Mouse (Mus musculus) heart, postnatal 14 days (tissue): ENCODE results near the gene Auts2. TPM values are rescaled to one million over a fixed set of nuclear protein-coding genes. Genes with fewer than 3 reads are reported as not detected.

Source experiments
- DNase-seq, 2 experiments: peaks; one replicate each; pipeline ENCODE4 v3.0.0; 2021 to 2022
- intact Hi-C: fragments of 180-260 bp; cut with DNase I; formaldehyde crosslinking; loops from one replicate; pipeline ENCODE4 v1.15.1; 2025
- total RNA-seq, 2 experiments: library from RNA; stranded (reverse); gene quantifications; 2 replicates each; pipeline ENCODE4 v1.2.3; 2021

The Auts2 gene
- total RNA-seq, 2 experiments from 2014 or later: 43.1 to 47.3 TPM

DNA sequence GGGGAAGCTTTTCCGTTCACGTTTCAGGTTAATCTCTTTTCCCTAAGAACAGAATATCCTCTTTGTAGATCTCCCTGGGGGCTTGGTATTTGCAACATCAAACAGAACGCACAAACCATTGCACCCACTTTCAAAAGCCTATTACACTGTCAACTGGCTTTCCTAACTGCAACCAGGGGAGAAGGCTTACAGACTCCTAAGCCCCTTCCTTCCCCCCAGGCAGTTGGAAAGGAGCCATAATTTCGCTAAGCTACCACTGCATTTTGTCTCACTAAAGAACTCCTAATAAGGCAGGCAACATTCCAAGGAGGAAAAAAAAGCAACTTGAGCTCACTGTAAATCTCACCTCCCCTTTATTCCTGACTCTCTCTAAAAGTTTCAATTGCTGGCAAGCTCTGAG is 470.8 kb downstream of the Auts2 start:
- no peak for DNase-seq
- intact Hi-C loops: no loop called here

DNA sequence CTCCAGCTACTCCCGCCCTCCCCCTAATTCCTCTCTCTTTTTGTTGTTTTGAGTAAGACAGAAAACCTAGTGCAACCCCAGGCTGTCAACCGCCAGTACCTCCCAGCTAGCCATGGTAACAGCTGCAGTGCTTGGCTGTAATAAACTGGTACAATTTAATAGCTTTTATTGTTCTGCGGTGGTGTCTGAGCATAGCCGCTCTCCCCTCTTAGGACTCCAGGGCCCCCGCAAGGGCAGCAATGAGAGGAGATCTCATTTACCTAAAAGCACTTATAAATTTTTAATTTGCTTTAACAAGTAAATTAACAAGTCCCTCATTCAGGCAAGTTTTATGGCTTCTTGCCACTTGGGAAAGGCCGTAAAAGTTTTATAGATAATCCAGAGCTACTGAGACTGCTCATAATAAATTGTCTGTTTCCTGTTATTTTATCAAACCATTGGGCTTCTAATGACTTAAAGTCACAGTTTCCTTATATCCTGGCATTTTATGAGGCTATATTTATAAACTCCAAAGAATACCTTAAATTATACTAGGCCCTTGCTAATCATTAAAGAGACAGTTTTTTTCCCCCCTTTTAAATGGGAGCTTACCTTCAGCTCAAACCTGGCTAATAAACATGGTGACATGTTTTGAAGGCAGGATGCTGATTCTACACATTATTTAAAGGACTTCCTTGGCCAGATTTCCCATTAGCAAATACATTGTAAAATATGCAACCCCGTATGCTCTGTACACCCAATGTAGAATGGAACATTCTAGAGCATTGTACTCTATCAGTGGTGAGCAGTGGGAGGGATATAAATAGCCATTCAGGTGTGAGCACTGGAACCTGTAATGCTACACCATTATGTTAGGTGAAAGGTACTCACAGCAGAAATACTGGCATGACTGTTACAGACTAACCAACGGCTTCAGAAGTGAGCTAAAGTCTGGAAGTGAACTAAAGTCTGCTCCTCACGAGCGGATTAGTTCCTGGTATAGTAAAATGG is 475.1 kb downstream of the Auts2 start:
- DNase-seq: no peak

DNA sequence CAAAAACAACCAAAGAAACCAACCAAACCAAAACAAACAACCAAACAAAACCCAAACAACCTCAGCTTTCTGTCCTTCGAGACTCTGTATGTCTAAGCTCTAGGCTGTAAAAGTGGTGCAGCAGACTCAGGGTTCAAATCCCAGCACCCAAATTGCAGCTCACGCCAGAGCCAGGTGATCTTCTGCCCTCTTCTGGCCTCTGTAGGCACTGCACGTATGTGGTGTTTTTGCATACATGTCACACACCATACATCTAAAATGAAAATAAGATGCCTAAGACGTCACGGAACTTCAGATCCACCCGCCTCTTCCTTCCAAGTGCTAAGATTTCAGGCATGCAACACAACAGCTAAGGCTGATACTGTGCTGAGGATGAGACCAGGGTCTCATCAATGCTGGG is 483.0 kb downstream of the Auts2 start:
- intact Hi-C loops: no loop called here

More for the DNA sequence above, 475.1 kb downstream of the Auts2 start:
- intact Hi-C loops: no loop called here

DNA sequence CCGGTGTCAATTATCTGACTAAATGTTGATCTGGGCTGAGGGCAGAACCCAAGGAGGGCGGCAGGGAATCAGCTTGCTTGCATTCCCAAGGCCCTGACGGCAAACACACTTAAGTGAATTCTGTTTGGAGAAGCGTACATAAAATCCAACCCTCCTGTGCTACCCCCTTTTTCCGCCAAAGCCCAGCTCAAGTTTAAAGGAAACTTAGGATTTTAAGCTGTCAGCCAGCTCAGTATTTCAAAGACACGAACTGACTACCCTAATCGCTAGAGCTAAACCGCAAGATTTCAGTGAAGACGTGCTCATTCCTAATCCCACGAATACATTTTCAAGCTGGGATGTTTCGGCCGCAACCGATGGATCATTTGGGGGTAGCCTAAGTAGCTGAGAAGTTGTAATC is 490.5 kb downstream of the Auts2 start:
- intact Hi-C loops: no loop called here
- no peak for DNase-seq

More for the DNA sequence above, 483.0 kb downstream of the Auts2 start:
- no peak for DNase-seq

DNA sequence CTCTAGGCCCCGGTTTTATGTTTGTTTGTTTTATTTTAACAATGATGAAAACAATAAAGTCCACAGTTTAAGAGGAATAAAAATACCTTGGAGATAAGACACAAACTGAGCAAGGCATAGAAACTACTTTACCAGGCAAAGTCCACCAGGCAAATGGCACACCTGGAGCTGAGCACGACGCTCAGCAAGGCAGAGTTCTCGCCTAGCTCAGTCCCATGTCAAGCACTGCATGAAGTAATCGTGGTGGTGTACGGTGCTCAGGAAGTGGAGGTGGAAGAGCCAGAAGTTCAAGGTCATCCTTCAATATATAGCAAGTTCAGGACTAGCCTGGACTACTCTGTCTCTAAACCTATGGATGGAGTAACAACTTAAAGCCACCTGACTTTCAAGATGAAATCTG is 503.6 kb downstream of the Auts2 start:
- intact Hi-C loops: no loop called here
- DNase-seq: no peak

DNA sequence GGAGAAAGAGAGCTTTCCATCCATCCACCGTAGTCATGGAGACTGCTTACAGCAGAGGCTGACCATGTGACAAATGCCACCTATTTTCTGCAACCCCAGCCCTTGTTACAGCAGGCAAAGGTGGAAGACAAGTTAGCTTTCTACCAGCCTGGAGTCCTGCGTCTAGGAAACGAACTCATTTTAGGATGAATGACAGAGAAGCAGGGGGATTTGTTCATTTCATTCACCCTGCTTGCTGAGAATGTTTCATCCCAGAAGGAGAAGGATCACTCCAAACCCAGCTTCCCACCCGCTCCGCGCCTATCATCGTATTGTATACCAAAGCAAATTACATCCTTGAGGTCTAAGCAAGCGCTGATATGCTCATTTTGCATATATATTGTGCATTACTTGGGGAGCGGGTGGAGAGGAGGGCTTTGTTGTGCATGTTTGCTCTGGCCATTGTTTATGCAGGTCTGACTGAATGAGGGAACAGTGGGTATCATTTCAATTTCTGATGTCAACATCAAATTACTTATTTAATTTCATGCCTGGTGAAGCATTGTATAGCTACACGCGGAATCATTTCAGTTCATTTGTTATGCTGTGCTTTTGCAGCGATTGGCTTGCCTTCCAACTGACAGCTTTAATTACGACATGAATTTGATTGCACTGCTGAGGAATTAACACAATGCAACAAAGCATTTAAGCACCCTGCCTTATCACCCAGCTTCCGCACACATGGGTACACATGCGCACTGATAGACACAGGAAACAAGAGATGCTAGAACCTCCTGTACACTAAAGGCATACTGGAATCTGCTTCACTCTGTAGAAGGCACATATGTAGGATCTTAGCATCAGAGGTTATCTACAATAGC is 509.4 kb downstream of the Auts2 start:
- intact Hi-C loops: no loop called here
- DNase-seq: no peak

DNA sequence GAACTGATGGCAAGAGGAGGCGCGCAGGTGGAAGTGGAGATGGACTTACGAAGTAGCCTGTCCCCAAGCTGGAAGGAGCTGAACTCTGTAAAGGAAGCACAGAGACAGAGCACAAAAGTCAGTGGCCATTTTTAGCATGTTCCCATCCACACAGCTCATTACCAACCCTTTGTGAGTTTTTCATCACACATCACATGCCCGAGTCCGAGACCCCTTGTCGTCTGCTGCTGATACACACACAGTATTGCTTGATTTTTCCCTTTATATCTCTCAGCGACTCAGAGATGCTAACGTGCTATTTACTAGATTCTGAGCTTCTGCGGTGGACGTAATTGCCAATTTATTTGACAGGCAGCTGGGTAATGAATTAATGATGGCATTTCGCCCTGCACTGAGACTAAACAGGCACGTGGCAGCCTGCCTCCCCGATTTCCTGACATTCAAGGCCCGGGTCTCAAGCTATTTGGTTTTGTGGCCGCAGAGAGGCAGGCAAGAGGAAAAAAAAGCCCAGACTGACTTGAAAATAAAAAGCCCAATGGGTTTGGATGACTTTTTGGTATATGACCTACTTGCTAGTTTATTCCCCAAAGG is 512.1 kb downstream of the Auts2 start:
- DNase-seq: peak in 1 of 2 experiments; percentile 6

DNA sequence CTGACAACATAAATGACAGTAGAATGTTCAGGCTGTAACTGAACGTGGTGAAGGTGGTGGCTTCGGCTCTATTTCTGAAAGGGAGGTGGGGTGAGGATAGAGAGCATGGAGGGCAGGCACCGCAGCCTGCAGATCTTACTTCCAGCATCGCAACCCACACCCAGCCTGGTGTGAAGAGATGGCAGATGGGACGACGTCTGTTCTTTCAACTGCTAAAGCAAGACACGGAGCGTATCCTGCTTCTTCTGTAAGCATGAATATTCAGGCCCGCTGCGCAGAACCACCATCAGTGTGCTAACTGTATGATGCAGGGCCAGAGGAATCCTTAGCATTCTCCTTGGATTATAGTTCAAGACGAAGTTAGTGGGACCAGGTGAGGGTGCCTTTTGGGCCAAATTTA is 513.5 kb downstream of the Auts2 start:
- DNase-seq: no peak
- intact Hi-C loops: no loop called here

More for the DNA sequence above, 512.1 kb downstream of the Auts2 start:
- intact Hi-C loops: no loop called here

DNA sequence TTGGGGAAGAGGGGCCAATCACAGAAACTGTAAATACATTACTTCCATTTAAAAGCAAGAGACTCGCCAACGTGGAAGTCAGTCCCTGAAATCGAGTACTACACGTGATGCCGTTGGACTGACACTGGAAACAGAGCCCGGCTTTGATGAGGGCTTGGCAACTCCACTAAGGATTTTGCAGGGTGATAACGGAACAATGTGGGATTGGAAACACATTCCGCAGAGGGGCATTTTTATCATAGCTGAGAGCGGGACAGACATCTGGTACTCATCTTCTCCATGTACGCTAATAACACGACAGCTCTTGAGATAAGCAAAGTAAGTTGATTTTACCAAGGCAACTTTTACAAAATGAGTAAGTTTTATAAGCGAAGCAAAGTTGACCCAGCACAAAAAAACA is 514.1 kb downstream of the Auts2 start:
- intact Hi-C loops: no loop called here
- DNase-seq: peak in 1 of 2 experiments; percentile 4

DNA sequence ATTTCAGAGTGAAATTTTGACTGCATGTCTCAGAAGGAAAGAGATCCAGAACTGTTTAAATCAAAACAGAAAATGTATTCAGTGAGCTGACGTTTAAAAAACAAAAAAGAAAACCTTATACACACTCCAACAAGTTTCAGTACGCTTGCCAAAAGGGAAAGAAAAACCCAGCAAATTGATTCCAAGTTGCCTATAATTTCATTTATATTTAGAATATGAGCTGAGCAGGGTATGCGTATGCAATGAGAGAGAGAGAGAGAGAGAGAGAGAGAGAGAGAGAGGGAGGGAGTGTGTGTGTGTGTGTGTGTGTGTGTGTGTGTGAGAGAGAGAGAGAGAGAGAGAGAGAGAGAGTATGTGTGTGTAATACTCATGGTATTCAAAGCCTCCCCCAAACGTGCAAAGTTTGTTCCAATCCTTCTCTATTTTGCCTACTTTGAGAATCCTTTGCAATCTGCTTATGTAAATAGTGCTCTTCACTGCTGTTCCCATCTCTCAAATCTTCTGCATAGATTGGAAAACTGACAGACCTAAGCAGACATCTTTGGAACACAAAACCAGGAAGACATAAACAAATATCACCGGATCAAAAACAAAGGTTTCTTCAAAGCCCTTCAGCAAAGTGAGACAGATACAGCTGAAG is 515.2 kb downstream of the Auts2 start:
- no peak for DNase-seq
- intact Hi-C loops: no loop called here

DNA sequence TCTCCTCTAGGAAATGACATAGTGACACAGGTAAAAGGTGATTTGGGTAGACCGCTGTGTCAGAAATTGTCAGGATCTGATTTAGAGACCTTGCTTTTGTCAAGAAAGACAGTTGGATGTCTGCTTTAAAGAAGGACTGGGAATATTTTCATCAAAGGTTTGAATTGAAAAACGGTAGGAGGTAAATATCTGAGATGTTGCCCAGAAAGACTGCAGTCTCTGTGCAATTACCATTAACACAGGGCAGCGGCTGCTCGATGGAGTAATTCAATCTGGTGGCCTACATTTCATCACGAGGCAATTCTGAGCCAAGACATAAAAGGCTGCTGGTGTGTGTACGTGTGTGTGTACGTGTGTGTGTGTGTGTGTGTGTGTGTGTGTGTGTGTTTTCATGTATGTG is 529.8 kb downstream of the Auts2 start:
- no peak for DNase-seq
- intact Hi-C loops: no loop called here

DNA sequence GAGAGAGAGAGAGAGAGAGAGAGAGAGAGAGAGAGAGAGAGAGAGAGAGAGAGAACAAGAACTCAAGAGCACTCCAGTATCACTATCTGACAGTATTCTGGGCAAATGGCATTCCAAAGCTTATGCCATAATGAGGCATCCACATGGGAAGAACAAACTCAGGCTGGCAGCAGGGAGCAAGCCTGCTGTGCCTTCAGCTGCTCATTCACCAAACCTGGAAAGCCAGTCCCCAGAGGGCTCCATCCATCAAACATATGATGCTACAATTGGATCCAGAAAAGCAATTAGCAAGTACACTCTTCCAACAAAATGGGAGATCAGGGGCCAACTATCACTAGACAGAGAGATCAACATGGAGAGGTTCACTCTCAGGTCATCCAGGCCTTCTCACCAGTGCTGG is 531.3 kb downstream of the Auts2 start:
- intact Hi-C loops: no loop called here
- no peak for DNase-seq

DNA sequence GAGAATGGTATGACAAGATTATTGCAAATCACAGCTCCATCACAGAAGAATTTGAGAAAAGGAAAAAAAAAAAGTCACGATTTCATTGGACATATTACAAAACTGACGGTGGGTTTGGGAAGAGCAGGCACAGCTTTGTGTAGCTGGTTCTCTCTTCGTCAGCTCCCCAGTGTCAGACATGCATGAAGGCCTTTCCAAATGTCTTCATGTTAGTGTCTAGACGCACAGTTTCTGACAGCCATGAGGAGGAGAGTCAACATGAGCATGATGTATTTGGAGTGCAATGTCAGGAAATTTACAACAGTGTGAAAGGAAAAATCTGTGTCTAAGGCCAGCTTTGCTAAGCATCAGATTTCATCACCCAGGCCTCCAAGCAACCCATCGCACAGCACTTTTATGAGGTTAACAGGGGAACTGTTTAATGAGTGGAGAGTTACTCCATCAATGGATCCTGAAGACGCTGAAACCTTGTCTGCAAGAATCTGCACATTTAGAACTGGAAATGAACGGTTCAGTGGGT is 534.4 kb downstream of the Auts2 start:
- intact Hi-C loops: no loop called here
- DNase-seq: no peak

DNA sequence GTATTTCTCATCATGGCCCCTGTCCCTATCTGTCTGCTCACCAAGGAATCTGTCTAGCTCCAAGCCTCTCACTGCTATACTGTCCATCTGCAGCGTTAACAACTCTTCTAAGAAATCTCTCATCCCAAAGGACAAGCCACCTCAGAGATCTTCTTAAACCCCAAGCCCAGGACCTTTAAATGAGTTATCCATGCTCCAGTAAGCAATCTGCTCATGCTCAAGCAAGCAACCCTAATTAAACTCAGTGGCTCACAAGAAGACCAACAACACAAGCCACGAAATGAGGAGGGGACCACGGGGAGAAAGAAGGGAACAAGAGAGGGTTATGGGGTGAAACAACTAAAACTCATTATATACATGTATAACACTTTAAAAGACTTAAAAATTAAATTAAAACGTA is 535.2 kb downstream of the Auts2 start:
- intact Hi-C loops: no loop called here

DNA sequence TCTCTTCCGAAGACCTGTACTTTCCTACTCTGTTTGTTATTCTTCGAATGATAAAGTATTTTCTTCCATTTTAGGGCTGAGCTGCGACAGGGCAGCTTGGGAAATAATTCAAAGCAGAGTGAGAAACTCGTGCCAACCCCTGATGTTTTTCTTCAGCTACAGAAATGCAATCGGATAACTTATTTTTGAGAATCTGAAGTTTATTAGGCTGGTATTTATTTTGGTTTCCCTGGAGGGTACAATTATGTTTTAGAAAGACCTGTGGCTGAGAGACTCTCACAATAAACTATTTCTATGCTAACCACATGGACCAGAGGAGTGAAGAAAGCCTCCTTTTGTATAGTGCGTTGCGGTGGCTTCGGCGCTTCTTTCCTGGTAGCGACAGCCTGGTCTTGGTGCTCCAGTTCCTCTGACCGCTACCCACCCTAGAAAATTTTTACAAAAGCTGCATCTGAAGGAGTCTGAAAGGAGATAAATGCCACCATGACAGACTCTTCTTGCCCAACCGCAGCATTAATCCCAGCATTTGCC is 550.4 kb downstream of the Auts2 start:
- intact Hi-C loops: no loop called here
- DNase-seq: no peak

More for the DNA sequence above, 535.2 kb downstream of the Auts2 start:
- DNase-seq: no peak

DNA sequence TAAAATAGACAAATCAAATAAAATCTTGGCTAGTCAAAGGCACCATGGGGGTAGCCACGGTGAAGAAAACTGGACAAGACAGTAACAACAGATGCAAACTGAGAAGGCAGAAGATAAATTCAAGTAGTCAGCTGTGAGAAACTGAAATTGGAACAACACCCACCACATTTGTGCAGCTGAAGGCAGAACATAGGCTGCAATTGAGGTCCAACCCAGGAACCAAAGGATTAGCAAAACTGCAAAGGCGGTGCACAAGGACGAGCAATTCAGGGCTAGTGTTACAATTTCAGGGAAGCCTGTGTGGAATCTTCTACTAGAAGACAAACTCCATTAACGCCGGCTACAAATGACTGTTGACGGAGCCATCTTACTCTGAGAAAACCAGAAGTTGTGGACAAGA is 550.9 kb downstream of the Auts2 start:
- DNase-seq: no peak
- intact Hi-C loops: no loop called here

DNA sequence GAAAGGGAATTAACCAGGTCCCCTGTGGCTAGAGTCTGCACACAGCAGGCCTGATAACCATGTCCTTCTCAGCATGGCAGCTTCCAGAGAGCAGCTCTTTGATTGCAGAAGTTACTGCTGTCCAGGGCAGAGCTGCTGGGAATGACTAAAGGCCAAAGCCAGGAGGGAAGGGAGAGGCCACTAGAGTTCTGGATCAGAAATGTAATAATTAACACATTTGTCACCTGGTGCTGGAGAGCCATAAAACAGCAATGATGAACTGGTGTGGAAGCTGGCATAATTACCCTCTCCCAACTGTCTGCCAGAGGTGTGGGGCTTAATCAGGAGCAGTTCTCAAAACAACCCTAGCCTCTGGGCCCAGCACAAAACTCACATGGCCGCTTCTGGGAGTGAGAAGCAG is 552.6 kb downstream of the Auts2 start:
- intact Hi-C loops: no loop called here

DNA sequence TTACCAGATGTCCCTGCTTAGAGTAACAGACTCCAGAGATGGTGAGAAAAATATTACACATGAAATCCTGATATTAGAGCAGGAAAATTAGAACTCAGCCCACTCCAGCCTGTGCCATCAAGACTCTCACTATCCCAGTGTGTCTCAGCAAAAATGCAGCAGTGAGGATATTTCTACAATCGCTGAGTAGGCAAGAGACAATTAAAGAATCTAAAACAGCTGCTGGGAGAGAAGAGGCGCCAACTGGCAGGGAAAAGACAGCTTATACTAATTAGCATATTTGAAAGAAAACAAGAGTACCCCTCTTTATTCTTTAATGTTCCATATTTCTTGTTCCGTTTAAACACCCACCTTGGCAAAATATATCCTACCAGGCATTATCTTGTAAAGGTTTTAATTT is 561.7 kb downstream of the Auts2 start:
- no peak for DNase-seq
- intact Hi-C loops: no loop called here

More for the DNA sequence above, 552.6 kb downstream of the Auts2 start:
- no peak for DNase-seq

DNA sequence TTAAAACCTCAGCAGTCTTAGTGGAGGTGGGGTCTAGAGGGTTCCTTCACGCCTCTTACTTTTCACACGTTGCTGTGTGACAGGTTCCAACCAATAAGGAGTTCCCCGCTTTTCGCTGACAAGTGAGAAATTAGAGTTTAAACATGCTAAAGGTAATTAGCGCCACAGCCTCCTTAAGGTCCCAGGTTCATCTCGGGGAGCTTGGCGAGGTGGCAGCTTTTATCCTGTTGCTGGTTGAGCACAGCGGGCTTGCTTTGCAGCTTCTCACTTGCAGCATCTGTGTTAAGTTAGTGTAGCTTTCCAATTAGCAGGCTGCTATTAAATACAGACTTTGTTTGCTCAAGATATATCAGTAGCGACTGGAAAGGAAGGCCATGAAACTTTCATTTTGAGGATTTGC is 564.2 kb downstream of the Auts2 start:
- intact Hi-C loops: no loop called here
- DNase-seq: no peak

DNA sequence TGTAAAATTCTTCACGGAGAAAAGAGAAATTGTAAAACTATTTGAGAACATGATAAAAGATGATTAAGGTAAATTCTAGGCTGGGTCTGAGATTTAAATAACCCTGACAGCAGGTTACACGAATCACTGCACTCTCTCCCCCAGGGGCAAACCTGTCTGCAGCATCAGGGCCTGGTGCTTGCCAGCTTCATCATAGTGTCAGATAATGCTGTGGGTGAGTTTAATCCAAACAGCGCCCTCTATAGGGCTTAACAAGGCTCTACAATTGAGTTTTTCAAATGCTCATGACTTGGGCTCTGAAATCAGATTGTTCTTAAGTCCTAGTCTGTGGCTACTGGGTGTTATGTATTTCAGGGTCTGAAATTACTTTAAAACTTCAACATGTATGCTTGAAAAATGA is 565.6 kb downstream of the Auts2 start:
- intact Hi-C loops: no loop called here

More for the DNA sequence above, 565.6 kb downstream of the Auts2 start:
- no peak for DNase-seq
